Mouse (Mus musculus): ENCODE data around the gene Otud4. TPM values are rescaled to one million over a fixed set of nuclear protein-coding genes. Genes with fewer than 3 reads are reported as not detected.
"Not testable (repeated sequence)": the region's sequence is repeated elsewhere in the genome, so short reads cannot be mapped to it uniquely, and the experiment has no call there.

Otud4 gene
- 28.5 and 29.7 TPM in 2 replicates for polyA plus RNA-seq (2014; fragmentation: Nextera tagmentation; extraction: Ambion mirVana)

GRCm38 (mm10) chr8:79639586-79640451, at the start of gene Otud4:
Otud4 (plus strand) TSS chr8:79639618.
- Histone ChIP-seq H3K9me3 (ENCODE audit: control insufficient read depth, low read length) (no peaks in the 10 kb centered on the region), H3K27me3 (ENCODE audit: control insufficient read depth, insufficient read depth, low read length) (no peaks in the 10 kb centered on the region), H3K4me1 (replicated peaks; ENCODE audit: control insufficient read depth, insufficient read depth, low read length) (peaks cover 7% of the 10 kb centered on the region; the same call in 1 of the 2 replicates), H3K4me3 (ENCODE audit: low read depth, low read length) (peak within 1 kb of the TSS; percentile 87), H3K27ac (ENCODE audit: low read depth, low read length) (peak within 1 kb of the TSS; percentile 89), H3K36me3 (ENCODE audit: control insufficient read depth, insufficient read depth, low read length) (peaks cover 3% of the 10 kb centered on the region; the same call in 1 of the 2 replicates), H3K4me2 (ENCODE audit: low read depth, low read length, severe bottlenecking) (peak within 1 kb of the TSS; percentile 56), H3K9ac (ENCODE audit: low read length) (peak within 1 kb of the TSS; percentile 88)
- WGBS, result 0% methylated on average over 91 of the region's 103 CpGs
- ATAC-seq (replicated peaks; ENCODE audit: low FRiP score) (peak; percentile 75), DNase-seq (ENCODE audit: low spot score) (no peak)

DNA sequence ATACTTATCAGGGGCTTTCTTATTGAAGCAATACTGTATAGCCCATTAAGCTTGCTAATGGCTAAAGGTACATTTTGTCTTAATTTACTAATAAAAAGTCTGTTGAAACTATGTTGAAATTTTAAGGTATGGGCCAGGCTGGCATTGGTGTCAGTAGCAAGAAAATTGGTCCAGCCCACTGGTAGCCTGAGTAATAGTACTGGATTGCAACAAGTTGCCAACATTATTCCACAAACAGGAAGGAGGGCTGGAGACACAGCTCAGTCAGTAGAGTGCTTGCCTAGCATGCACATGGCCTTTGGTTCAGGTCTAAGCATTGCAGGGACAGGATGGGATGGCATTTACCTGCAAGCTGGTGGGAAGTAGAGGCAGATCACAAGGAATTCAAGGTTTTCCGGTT, 38.5 kb upstream of the Otud4 start:
- DNase-seq (ENCODE audit: low spot score) (no peak), ATAC-seq (replicated peaks; ENCODE audit: low FRiP score) (no peak)
- no peaks in the 10 kb centered on the region for H3K4me1 ChIP-seq (replicated peaks; ENCODE audit: control insufficient read depth, insufficient read depth, low read length)
- H3K4me3 ChIP-seq (ENCODE audit: low read depth, low read length), result no peak overlapping the region
- no peak overlapping the region for H3K27ac ChIP-seq (ENCODE audit: low read depth, low read length)
- H3K4me2 ChIP-seq (ENCODE audit: low read depth, low read length, severe bottlenecking), result no peak overlapping the region
- WGBS, result 84% methylated on average over 1 of the region's 1 CpGs
- H3K36me3 ChIP-seq (ENCODE audit: control insufficient read depth, insufficient read depth, low read length), result no peaks in the 10 kb centered on the region
- H3K9ac ChIP-seq (ENCODE audit: low read length), result no peak overlapping the region
- H3K9me3 ChIP-seq (ENCODE audit: control insufficient read depth, low read length), result no peaks in the 10 kb centered on the region
- no peaks in the 10 kb centered on the region for H3K27me3 ChIP-seq (ENCODE audit: control insufficient read depth, insufficient read depth, low read length)

- DNase-seq (ENCODE audit: low spot score), result peak; percentile 56
- 44% methylated on average over 2 of the region's 2 CpGs for WGBS
- H3K9me3 ChIP-seq (ENCODE audit: control insufficient read depth, low read length), result not testable (repeated sequence)
These were observed 36.2 kb upstream of the Otud4 start for GRCm38 (mm10) chr8:79603204-79603603.

GRCm38 (mm10) chr8:79606225-79606624, 33.2 kb upstream of the Otud4 start:
- Histone ChIP-seq H3K4me3 (ENCODE audit: low read depth, low read length) (no peak overlapping the region), H3K27ac (ENCODE audit: low read depth, low read length) (no peak overlapping the region), H3K36me3 (ENCODE audit: control insufficient read depth, insufficient read depth, low read length) (no peaks in the 10 kb centered on the region), H3K4me1 (replicated peaks; ENCODE audit: control insufficient read depth, insufficient read depth, low read length) (no peaks in the 10 kb centered on the region), H3K9ac (ENCODE audit: low read length) (no peak overlapping the region), H3K27me3 (ENCODE audit: control insufficient read depth, insufficient read depth, low read length) (no peaks in the 10 kb centered on the region), H3K9me3 (ENCODE audit: control insufficient read depth, low read length) (no peaks in the 10 kb centered on the region), H3K4me2 (ENCODE audit: low read depth, low read length, severe bottlenecking) (no peak overlapping the region)
- DNase-seq (ENCODE audit: low spot score), result no peak
- no peak for ATAC-seq (replicated peaks; ENCODE audit: low FRiP score)

More at GRCm38 (mm10) chr8:79603204-79603603, 36.2 kb upstream of the Otud4 start:
- not testable (repeated sequence) for H3K27ac ChIP-seq (ENCODE audit: low read depth, low read length); ATAC-seq (replicated peaks; ENCODE audit: low FRiP score); H3K36me3 ChIP-seq (ENCODE audit: control insufficient read depth, insufficient read depth, low read length); H3K27me3 ChIP-seq (ENCODE audit: control insufficient read depth, insufficient read depth, low read length); H3K9ac ChIP-seq (ENCODE audit: low read length); H3K4me3 ChIP-seq (ENCODE audit: low read depth, low read length); H3K4me1 ChIP-seq (replicated peaks; ENCODE audit: control insufficient read depth, insufficient read depth, low read length); H3K4me2 ChIP-seq (ENCODE audit: low read depth, low read length, severe bottlenecking)

DNA sequence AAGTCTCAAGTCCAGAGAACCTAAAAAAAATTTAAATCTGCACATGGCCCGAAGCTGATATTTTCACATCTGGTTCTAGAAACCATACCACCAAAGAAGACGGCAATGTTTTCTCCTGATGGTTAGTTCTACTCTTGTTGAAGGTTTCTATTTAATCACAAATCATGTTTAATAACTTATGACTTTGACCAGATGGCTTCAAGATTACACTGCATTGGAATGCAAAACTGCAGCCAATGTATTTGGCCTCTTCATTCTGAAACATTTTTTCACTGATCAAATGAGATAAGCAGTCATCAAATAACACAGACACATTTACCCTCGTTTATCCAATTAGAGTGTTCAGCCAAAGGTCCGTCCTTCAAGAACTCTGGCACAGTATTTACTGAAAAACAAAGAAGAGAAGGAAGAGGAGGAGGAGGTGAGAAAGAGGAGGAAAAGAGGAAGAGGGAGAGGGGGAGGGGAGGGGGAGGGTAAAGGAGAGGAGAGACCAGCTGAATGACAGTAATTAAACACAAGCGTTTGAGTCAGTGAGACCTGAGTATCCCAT, 32.6 kb upstream of the Otud4 start:
- Histone ChIP-seq H3K9me3 (ENCODE audit: control insufficient read depth, low read length) (no peaks in the 10 kb centered on the region), H3K36me3 (ENCODE audit: control insufficient read depth, insufficient read depth, low read length) (no peaks in the 10 kb centered on the region), H3K4me1 (replicated peaks; ENCODE audit: control insufficient read depth, insufficient read depth, low read length) (no peaks in the 10 kb centered on the region), H3K27ac (ENCODE audit: low read depth, low read length) (no peak overlapping the region), H3K9ac (ENCODE audit: low read length) (no peak overlapping the region), H3K4me3 (ENCODE audit: low read depth, low read length) (no peak overlapping the region), H3K27me3 (ENCODE audit: control insufficient read depth, insufficient read depth, low read length) (no peaks in the 10 kb centered on the region), H3K4me2 (ENCODE audit: low read depth, low read length, severe bottlenecking) (no peak overlapping the region)
- no peak for ATAC-seq (replicated peaks; ENCODE audit: low FRiP score)
- 83% methylated on average over 5 of the region's 5 CpGs for WGBS
- no peak for DNase-seq (ENCODE audit: low spot score)

DNA sequence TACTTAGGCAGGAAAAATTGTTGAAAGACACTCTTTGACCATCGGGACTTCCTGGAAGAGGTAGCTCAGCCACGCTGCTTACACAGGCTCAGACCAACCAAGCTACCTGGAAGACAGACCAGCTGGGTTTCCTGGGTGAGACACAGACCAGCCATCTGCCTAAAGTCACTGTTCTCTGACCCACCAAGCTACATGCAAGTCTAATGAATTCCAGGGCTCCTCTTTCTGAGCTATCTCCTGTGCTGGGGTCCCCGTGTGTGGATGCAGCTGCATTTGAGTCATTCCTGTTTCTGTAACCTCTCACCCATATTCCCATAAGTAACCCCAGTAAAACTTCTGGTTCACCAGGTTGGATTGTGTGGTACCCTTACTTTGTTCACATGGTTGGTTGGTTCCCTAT, 30.7 kb upstream of the Otud4 start:
- DNase-seq (ENCODE audit: low spot score) (no peak), ATAC-seq (replicated peaks; ENCODE audit: low FRiP score) (no peak)
- no peaks in the 10 kb centered on the region for H3K4me1 ChIP-seq (replicated peaks; ENCODE audit: control insufficient read depth, insufficient read depth, low read length)
- 80% methylated on average over 3 of the region's 3 CpGs for whole genome bisulfite sequencing
- H3K27ac ChIP-seq (ENCODE audit: low read depth, low read length), result no peak overlapping the region
- H3K4me3 ChIP-seq (ENCODE audit: low read depth, low read length), result no peak overlapping the region
- H3K4me2 ChIP-seq (ENCODE audit: low read depth, low read length, severe bottlenecking), result no peak overlapping the region
- H3K36me3 ChIP-seq (ENCODE audit: control insufficient read depth, insufficient read depth, low read length), result no peaks in the 10 kb centered on the region
- no peak overlapping the region for H3K9ac ChIP-seq (ENCODE audit: low read length)
- H3K27me3 ChIP-seq (ENCODE audit: control insufficient read depth, insufficient read depth, low read length), result no peaks in the 10 kb centered on the region
- H3K9me3 ChIP-seq (ENCODE audit: control insufficient read depth, low read length), result no peaks in the 10 kb centered on the region

DNA sequence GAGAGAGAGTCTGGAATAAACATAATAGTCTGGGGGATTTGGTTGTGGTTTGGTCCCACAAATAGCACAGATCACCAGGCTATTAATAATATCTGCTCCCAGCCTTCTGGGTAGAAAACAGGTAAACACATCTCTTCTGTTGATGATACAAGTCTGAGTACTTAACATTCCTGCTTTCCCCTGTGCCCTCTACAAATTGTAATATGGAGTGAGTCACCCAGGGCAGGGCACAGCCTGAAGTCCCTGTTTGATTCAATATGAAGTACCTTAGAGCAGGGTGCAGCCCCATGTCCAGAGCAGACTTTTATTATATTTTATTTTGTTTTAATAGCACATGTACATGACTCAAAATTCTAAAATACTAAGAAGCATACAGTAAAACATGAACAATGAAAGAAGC, 29.1 kb upstream of the Otud4 start:
- Histone ChIP-seq H3K4me2 (ENCODE audit: low read depth, low read length, severe bottlenecking) (no peak overlapping the region), H3K4me1 (replicated peaks; ENCODE audit: control insufficient read depth, insufficient read depth, low read length) (no peaks in the 10 kb centered on the region), H3K27me3 (ENCODE audit: control insufficient read depth, insufficient read depth, low read length) (no peaks in the 10 kb centered on the region), H3K9ac (ENCODE audit: low read length) (no peak overlapping the region), H3K36me3 (ENCODE audit: control insufficient read depth, insufficient read depth, low read length) (no peaks in the 10 kb centered on the region), H3K27ac (ENCODE audit: low read depth, low read length) (no peak overlapping the region), H3K4me3 (ENCODE audit: low read depth, low read length) (no peak overlapping the region), H3K9me3 (ENCODE audit: control insufficient read depth, low read length) (no peaks in the 10 kb centered on the region)
- no peak for DNase-seq (ENCODE audit: low spot score)
- no peak for ATAC-seq (replicated peaks; ENCODE audit: low FRiP score)

DNA sequence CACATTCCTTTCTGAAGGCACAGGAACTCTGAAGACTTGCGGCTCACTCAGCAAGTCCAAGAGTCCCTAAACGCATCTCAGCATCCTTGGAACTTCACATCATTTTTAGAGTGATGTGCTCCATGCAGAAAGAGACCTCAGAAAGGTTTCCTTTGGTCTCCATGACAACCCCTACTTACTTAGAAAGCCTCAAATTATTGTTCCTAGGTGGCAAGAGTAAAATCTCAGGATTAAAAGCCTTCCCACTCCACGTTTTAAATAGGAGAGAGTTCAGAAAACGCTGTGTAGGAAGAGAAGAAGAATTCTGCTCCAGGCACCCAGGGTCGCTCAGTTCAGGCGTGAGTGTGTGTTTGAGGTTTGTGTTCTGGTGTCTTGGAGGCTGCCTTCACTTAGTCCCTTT, 27.1 kb upstream of the Otud4 start:
- no peak for ATAC-seq (replicated peaks; ENCODE audit: low FRiP score)
- WGBS, result 76% methylated on average over 6 of the region's 6 CpGs
- no peak overlapping the region for H3K4me3 ChIP-seq (ENCODE audit: low read depth, low read length)
- no peaks in the 10 kb centered on the region for H3K36me3 ChIP-seq (ENCODE audit: control insufficient read depth, insufficient read depth, low read length)
- no peak overlapping the region for H3K27ac ChIP-seq (ENCODE audit: low read depth, low read length)
- no peak for DNase-seq (ENCODE audit: low spot score)
- no peaks in the 10 kb centered on the region for H3K27me3 ChIP-seq (ENCODE audit: control insufficient read depth, insufficient read depth, low read length)
- H3K4me2 ChIP-seq (ENCODE audit: low read depth, low read length, severe bottlenecking), result no peak overlapping the region
- no peaks in the 10 kb centered on the region for H3K4me1 ChIP-seq (replicated peaks; ENCODE audit: control insufficient read depth, insufficient read depth, low read length)
- no peaks in the 10 kb centered on the region for H3K9me3 ChIP-seq (ENCODE audit: control insufficient read depth, low read length)
- no peak overlapping the region for H3K9ac ChIP-seq (ENCODE audit: low read length)

DNA sequence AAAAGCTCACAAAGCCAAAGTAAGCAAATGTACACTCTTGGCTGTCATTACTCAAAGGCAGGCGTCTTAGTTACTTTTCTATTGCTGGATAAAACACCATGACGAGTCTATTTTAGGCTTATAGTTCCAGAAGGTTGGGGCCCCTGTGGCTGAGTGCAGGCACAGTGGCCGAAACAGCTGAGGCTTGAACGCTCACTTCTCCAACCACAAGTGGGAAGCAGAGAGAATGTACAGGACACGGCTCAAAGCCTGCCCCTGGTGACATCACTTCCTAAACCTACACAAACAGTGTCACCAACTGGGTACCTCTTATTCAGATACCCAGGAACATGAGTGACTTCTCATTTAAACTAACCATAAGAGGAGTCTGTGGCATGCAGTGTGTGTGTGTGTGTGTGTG, 26.5 kb upstream of the Otud4 start:
- H3K9ac ChIP-seq (ENCODE audit: low read length), result no peak overlapping the region
- no peak overlapping the region for H3K4me2 ChIP-seq (ENCODE audit: low read depth, low read length, severe bottlenecking)
- H3K4me3 ChIP-seq (ENCODE audit: low read depth, low read length), result no peak overlapping the region
- no peak overlapping the region for H3K27ac ChIP-seq (ENCODE audit: low read depth, low read length)
- DNase-seq (ENCODE audit: low spot score), result no peak
- H3K4me1 ChIP-seq (replicated peaks; ENCODE audit: control insufficient read depth, insufficient read depth, low read length), result no peaks in the 10 kb centered on the region
- ATAC-seq (replicated peaks; ENCODE audit: low FRiP score), result no peak
- no peaks in the 10 kb centered on the region for H3K9me3 ChIP-seq (ENCODE audit: control insufficient read depth, low read length)
- WGBS, result 73% methylated on average over 5 of the region's 5 CpGs
- no peaks in the 10 kb centered on the region for H3K27me3 ChIP-seq (ENCODE audit: control insufficient read depth, insufficient read depth, low read length)
- H3K36me3 ChIP-seq (ENCODE audit: control insufficient read depth, insufficient read depth, low read length), result no peaks in the 10 kb centered on the region
